Mouse (Mus musculus) layer of hippocampus, adult 2 months (tissue): ENCODE measurements at regions not wholly inside any gene's neighbourhood (a gene's known extent, or its start where the extent isn't known, plus 50 kb on each side); places are given as distances from the start of the nearest gene placed in this dataset.

Experiments
- DNase-seq, 2 experiments: peaks; one replicate each; pipeline ENCODE4 v3.0.0; 2022; ENCODE audit warnings: low spot score in 2 of 2
- H3K27ac ChIP-seq: fragments of 200-600 bp; 2 replicates; pipeline ENCODE4 v1.8.1; 2022
- H3K4me3 ChIP-seq: fragments of 200-600 bp; 2 replicates; pipeline ENCODE4 v1.8.1; 2022; ENCODE audit warnings: mild to moderate bottlenecking
- CTCF ChIP-seq: fragments of 200-600 bp; conservative IDR thresholded peaks from 2 replicates; pipeline ENCODE4 v1.8.1; 2022; ENCODE audit warnings: antibody characterized with exemption, mild to moderate bottlenecking, moderate library complexity

DNA sequence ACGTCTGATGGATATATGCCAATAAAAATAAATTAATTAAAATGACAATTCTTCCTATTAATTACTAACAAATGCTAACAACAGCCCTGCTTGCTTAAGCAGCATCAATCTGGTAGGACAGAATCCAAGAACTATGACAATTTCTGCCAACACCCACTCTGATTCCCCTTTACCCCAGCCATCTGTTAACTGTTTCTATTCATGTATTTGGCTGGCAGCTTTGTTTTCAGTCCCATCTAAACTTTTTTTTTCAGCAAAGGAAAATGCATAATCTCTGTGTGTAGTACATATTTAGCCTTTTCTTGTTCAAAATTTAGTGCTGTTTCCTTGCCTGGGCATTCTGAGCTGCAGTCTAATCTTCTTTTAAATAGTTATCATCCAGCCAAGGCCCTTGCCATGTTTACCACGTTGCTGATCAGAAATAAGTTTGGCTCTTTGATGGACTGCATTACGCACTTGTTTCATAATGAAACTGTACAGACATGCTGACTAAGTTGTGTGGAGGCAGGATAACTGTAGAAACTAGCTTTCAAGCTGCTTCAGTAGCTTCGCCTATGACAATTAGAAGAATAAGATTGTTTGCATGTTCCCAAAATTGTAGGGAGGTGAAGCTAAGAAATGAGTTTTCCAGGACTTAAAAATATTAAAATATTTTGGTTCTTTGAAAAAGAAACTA lies 67.6 kb downstream of the 4930550L24Rik start:
- peak; percentile 10 to 25 for DNase-seq
- TF ChIP-seq CTCF: no peak
- H3K4me3 ChIP-seq: no peak overlapping the region
- H3K27ac ChIP-seq: no peak overlapping the region; the same call in 1 of the 2 replicates
